Mouse (Mus musculus) hindbrain, embryonic 13.5 days (tissue): ENCODE data around the gene Usp32. TPM values are rescaled to one million over a fixed set of nuclear protein-coding genes. Genes with fewer than 3 reads are reported as not detected.

Experiments
- ATAC-seq: fragments of 200-750 bp; cut with Nextera tagmentation; 2 replicates; pipeline ENCODE4 v1.8.0; 2017; ENCODE audit warnings: moderate TSS enrichment; ENCODE audit not compliant: low FRiP score
- H3K27ac ChIP-seq: fragments of 300-500 bp; sonication (generic); 2 replicates; pipeline ENCODE4 v1.5.1; 2015; ENCODE audit warnings: inconsistent platforms, mild to moderate bottlenecking, moderate library complexity
- H3K27me3 ChIP-seq: fragments of 300-500 bp; sonication (generic); 2 replicates; pipeline ENCODE4 v1.6.1; 2015; ENCODE audit warnings: mild to moderate bottlenecking, inconsistent platforms
- H3K36me3 ChIP-seq: fragments of 300-500 bp; sonication (generic); 2 replicates; pipeline ENCODE4 v1.6.1; 2015; ENCODE audit warnings: mild to moderate bottlenecking, inconsistent platforms
- H3K4me1 ChIP-seq: fragments of 300-500 bp; sonication (generic); replicated peaks from 2 replicates; pipeline ENCODE4 v1.6.1; 2015; ENCODE audit warnings: inconsistent platforms
- H3K4me2 ChIP-seq: fragments of 300-500 bp; sonication (generic); 2 replicates; pipeline ENCODE4 v1.6.1; 2015; ENCODE audit warnings: inconsistent platforms, mild to moderate bottlenecking, moderate library complexity
- H3K4me3 ChIP-seq: fragments of 300-500 bp; sonication (generic); 2 replicates; pipeline ENCODE4 v1.5.1; 2015; ENCODE audit warnings: mild to moderate bottlenecking, inconsistent platforms
- H3K9ac ChIP-seq: fragments of 300-500 bp; sonication (generic); 2 replicates; pipeline ENCODE4 v1.6.1; 2015; ENCODE audit warnings: mild to moderate bottlenecking, inconsistent platforms
- H3K9me3 ChIP-seq: fragments of 300-500 bp; sonication (generic); 2 replicates; pipeline ENCODE4 v1.6.1; 2016; ENCODE audit warnings: inconsistent platforms
- WGBS: fragments of 180-500 bp; shearing (Covaris S2); methylation state at CpG from one replicate; pipeline ENCODE4 v1.1.7; 2015; 5-methylcytosine and 5-hydroxymethylcytosine counted together
- polyA plus RNA-seq: library from polyadenylated mRNA; unstranded; fragments of >200 nt; fragmentation: Nextera tagmentation; extraction: Ambion mirVana; gene quantifications from 2 replicates; pipeline ENCODE4 v1.2.1, GENCODE M21; 2015

Gene Usp32
- polyA plus RNA-seq, 1 experiment from 2014 or later, result 13.0 TPM

DNA sequence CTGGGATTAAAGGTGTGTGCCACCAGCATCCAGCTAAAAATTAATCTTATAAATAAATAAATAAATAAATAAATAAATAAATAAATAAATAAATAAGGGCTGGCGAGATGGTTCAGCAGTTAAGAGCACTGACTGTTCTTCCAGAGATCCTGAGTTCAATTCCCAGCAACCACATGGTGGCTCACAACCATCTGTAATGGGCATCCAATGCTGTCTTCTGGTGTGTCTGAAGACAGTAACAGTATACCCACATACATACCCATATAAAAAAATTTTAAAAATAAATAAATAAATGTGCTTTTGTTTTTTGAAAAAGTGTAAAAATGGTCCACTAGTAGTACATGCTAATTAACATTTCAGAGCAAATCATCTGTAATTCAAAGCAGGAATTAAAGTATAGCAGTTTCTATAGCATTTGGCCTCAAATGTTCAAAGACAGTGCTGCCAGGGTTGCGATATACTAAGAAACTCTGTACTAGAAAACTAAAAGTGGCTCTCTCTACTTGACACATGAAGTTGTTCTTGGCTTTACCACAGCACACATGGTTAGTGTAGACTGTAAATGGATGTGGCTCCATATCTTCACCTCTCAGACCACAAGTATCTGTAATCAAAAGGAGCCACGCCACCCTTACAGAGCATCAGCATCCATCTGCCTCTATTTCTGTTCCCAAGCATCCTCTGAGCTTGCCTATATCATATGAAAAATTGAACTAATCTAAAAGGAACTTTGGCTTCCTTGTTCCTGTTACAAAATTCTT lies 23.7 kb downstream of the Usp32 start:
- Histone ChIP-seq H3K9ac (no peak overlapping the region), H3K4me1 (no peaks in the 10 kb centered on the region), H3K4me3 (no peak overlapping the region), H3K36me3 (peaks cover 2% of the 10 kb centered on the region), H3K27me3 (no peaks in the 10 kb centered on the region), H3K27ac (no peak overlapping the region), H3K9me3 (no peaks in the 10 kb centered on the region), H3K4me2 (no peak overlapping the region)
- WGBS, result 91% methylated on average over 3 of the region's 3 CpGs
- ATAC-seq, result no peak

DNA sequence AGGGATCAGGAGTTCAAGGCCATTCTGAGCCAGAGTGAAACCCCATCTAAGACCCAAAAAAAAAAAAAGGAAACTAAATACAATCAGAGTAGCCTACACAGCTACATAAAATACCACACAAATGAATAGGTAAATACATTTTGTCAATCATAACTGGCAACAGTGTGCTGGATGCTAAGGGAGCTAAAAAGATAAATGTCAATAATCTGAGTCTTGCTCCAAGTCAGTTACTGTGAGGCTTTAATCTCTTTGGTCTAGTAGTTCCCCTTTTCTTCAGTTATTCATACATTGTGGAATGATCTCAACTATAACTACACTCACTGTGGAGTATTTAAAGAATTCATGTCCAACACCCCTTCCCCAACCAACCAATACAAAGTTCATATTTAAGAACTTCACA lies 30.0 kb downstream of the Usp32 start:
- Histone ChIP-seq H3K9ac (no peak overlapping the region), H3K36me3 (peaks cover 7% of the 10 kb centered on the region), H3K9me3 (no peaks in the 10 kb centered on the region), H3K27me3 (no peaks in the 10 kb centered on the region), H3K4me2 (no peak overlapping the region), H3K4me1 (no peaks in the 10 kb centered on the region), H3K4me3 (no peak overlapping the region), H3K27ac (no peak overlapping the region)
- ATAC-seq, result no peak

DNA sequence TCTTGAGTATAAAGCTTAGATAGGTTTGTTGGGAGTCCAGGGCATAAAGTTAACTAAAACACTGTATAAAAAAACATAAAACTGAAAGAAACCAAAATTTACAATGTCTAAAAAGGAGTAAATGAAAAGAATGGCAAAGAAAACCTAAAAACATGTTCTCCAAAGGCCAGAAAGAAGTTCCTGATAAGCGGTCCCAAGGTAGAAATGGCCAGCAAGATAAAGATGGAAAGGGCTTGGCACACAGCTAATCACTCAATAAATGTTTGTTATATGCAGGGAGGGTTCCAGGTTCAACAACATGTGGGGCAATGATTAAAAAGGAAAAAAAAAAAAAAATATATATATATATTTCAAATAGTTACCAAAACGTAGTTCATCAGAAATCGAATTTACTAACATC lies 32.7 kb downstream of the Usp32 start:
- no peak for ATAC-seq
- no peak overlapping the region for H3K9ac ChIP-seq
- H3K27ac ChIP-seq, result no peak overlapping the region
- no peaks in the 10 kb centered on the region for H3K4me1 ChIP-seq
- H3K4me2 ChIP-seq, result no peak overlapping the region
- H3K9me3 ChIP-seq, result no peaks in the 10 kb centered on the region
- 97% methylated on average over 3 of the region's 3 CpGs for WGBS
- peaks cover 12% of the 10 kb centered on the region for H3K36me3 ChIP-seq
- no peak overlapping the region for H3K4me3 ChIP-seq
- H3K27me3 ChIP-seq, result no peaks in the 10 kb centered on the region

DNA sequence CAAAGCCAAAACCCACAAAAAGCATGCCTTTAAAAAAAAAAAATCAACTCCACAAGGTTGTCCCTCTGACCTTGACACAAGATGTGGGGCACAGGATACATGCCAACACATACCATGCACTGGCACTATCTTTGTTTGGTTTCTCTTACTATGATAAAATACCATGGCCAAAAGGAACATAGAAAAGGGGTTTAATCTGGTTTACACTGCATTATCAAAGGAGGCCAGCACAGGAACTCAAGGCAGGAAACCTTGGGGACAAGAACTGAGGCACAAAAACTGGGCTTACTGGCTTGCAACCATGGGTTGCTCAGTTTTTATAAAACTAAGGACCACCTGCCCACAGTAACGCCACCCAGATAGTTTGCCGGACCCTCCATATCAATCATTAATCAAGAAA lies 34.1 kb downstream of the Usp32 start:
- Histone ChIP-seq H3K4me1 (no peaks in the 10 kb centered on the region), H3K4me3 (no peak overlapping the region), H3K9me3 (no peaks in the 10 kb centered on the region), H3K27me3 (no peaks in the 10 kb centered on the region), H3K9ac (no peak overlapping the region), H3K4me2 (no peak overlapping the region), H3K36me3 (peaks cover 6% of the 10 kb centered on the region), H3K27ac (no peak overlapping the region)
- ATAC-seq, result no peak
- WGBS, result 85% methylated on average over 2 of the region's 2 CpGs

DNA sequence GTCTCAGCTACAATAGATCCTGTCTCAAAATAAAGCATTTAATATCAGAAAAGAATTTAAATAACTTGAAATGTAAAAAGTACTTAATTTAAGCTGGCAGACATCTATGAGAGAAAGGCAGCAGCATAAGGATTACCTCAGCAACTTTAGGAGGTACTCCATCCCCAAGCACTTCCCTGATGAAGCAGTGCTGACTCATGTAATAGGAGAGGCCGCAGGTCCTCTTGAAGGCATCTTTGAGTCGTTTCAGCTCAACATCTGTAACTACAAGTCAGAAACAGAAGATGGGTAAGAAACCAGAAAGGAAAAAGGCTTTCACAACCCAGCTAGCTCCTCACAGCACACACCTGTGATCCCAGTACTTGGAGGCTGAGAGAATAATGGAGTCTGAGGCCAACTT lies 36.2 kb downstream of the Usp32 start:
- H3K4me2 ChIP-seq, result no peak overlapping the region
- peaks cover 9% of the 10 kb centered on the region; the same call in 1 of the 2 replicates for H3K36me3 ChIP-seq
- no peaks in the 10 kb centered on the region for H3K4me1 ChIP-seq
- no peak overlapping the region for H3K4me3 ChIP-seq
- H3K27me3 ChIP-seq, result no peaks in the 10 kb centered on the region
- WGBS, result 60% methylated on average over 2 of the region's 2 CpGs
- H3K9ac ChIP-seq, result no peak overlapping the region
- H3K9me3 ChIP-seq, result no peaks in the 10 kb centered on the region
- no peak for ATAC-seq
- H3K27ac ChIP-seq, result no peak overlapping the region

DNA sequence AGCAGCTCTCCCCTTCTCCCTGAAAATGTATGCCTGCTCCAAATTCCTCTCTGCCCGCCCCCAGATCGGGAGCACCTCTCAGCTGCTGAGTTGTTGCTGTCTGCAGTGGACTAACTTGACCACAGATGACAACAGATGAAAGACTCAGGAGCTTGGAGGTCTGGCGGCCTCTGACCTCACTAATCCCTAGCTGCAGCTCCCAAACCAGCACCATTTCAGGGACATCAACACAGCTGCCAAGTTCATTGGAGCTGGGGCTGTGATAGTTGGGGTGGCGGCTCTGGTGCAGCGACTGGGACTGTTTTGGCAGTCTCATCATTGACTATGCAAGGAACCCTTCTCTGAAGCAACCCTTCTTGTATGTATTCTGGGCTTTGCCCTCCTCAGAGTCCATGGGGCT lies 44.8 kb downstream of the Usp32 start:
- Histone ChIP-seq H3K9ac (no peak overlapping the region), H3K4me2 (no peak overlapping the region), H3K27ac (no peak overlapping the region), H3K4me3 (no peak overlapping the region), H3K36me3 (peaks cover 16% of the 10 kb centered on the region), H3K9me3 (no peaks in the 10 kb centered on the region), H3K27me3 (no peaks in the 10 kb centered on the region), H3K4me1 (no peaks in the 10 kb centered on the region)
- WGBS, result 64% methylated on average over 5 of the region's 5 CpGs
- no peak for ATAC-seq

DNA sequence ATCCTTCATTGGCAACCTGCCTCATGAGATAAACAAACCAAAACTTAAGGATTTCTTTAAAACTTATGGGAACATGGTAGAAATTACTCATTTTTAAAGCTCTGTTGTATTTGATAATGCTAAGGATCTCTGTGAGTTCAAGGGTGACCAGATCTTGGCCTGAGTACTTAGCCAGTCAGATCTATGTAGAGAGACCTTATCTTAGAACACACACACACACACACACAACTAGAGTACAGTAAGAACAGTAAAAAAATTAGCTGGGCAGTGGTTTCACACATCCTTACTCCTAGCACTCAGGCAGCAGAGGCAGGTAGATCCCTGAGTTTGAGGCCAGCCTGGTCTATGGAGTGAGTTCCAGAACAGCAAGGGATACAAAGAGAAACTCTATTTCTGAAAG lies 53.7 kb downstream of the Usp32 start:
- Histone ChIP-seq H3K9ac (no peak overlapping the region), H3K4me2 (no peak overlapping the region), H3K4me1 (no peaks in the 10 kb centered on the region), H3K36me3 (peaks cover 20% of the 10 kb centered on the region), H3K27me3 (no peaks in the 10 kb centered on the region), H3K27ac (no peak overlapping the region), H3K4me3 (no peak overlapping the region), H3K9me3 (no peaks in the 10 kb centered on the region)
- ATAC-seq, result no peak

DNA sequence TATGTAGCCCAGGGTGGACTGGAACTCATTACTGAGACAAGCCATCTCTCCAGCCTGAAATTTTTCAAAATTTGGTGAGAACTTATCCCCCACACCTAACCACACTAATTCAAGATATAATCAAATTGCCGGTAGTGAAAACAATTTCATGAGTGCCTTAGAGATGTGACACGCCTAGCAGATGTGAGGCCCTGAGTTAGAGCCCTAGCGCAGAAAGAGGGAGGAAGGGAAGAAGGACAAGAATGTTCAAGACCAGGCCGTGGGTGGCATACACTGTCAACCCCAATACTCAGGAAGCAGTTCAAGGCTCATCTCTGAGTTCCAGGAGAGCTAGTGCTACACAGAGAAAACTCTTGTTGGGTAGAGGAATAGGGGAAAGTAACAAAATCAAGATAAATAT lies 72.1 kb downstream of the Usp32 start:
- peaks cover 17% of the 10 kb centered on the region for H3K36me3 ChIP-seq
- H3K27me3 ChIP-seq, result no peaks in the 10 kb centered on the region
- no peaks in the 10 kb centered on the region for H3K9me3 ChIP-seq
- H3K4me3 ChIP-seq, result no peak overlapping the region
- no peak for ATAC-seq
- H3K4me2 ChIP-seq, result no peak overlapping the region
- H3K27ac ChIP-seq, result no peak overlapping the region
- WGBS, result over 99% methylated on average over 4 of the region's 4 CpGs
- H3K4me1 ChIP-seq, result no peaks in the 10 kb centered on the region
- H3K9ac ChIP-seq, result no peak overlapping the region

DNA sequence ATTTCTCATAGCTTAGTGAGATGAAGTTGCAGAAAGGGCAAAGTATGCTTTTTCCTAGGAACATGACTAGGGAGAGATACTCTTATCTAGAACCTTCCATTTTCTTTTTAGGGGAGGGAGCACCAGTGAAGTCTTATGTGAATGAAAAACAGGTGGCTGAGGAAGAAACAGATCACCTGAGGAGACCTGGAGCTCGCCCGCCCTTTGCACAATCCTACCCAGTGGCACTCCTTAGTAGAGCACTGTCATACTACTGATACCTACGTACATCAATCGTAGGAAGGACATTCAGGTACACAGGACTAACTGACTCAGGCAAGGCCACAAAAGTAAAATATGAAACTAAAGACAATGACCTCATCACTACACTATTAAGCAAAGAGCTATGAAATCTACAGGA lies 81.4 kb downstream of the Usp32 start:
- Histone ChIP-seq H3K27ac (no peak overlapping the region), H3K27me3 (no peaks in the 10 kb centered on the region), H3K4me2 (no peak overlapping the region), H3K4me3 (no peak overlapping the region), H3K36me3 (peaks cover 8% of the 10 kb centered on the region; the same call in 1 of the 2 replicates), H3K4me1 (no peaks in the 10 kb centered on the region), H3K9ac (no peak overlapping the region), H3K9me3 (no peaks in the 10 kb centered on the region)
- 98% methylated on average over 4 of the region's 4 CpGs for whole genome bisulfite sequencing
- no peak for ATAC-seq

DNA sequence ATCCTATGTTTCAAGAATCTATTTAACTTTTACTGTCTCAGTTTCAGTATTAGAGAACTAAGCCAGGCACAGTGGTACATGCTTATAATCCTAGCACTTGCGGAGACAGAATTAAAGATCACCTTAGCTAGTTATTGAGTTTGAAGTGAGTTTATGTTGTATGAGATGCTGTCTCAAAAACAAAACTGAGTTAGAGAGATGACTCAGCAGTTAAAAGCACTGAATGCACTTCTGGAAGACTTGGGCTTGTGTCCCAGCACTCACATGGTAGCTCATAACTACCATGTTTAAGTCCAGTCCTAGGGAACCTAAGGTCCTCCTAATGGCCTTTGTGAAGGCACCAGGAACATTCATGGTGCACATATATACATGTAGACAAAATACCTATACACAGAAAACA lies 82.4 kb downstream of the Usp32 start:
- no peaks in the 10 kb centered on the region for H3K4me1 ChIP-seq
- peaks cover 8% of the 10 kb centered on the region; the same call in 1 of the 2 replicates for H3K36me3 ChIP-seq
- no peak overlapping the region for H3K27ac ChIP-seq
- no peaks in the 10 kb centered on the region for H3K27me3 ChIP-seq
- WGBS, result 96% methylated on average over 1 of the region's 1 CpGs
- no peak for ATAC-seq
- H3K4me3 ChIP-seq, result no peak overlapping the region
- H3K4me2 ChIP-seq, result no peak overlapping the region
- H3K9me3 ChIP-seq, result no peaks in the 10 kb centered on the region
- no peak overlapping the region for H3K9ac ChIP-seq

DNA sequence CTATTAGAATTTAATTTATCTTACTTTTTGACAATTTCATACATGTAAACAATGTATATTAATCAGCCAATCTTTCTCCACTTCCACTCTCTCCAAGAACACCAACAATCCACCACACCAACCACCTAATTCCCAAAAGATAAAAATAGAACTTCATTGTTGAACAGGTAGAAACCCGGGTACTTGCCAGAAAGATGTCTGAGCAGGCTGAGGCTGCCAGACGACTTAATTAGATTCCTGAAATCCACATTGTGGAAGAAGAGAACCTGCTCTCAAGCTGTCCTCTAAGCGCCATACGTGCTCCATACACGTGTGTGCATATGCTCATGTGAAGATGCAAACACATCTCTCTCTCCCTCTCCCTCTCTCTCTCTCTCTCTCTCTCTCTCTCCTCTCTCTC lies 83.1 kb downstream of the Usp32 start:
- no peaks in the 10 kb centered on the region for H3K27me3 ChIP-seq
- no peaks in the 10 kb centered on the region for H3K4me1 ChIP-seq
- H3K27ac ChIP-seq, result no peak overlapping the region
- no peak overlapping the region for H3K4me2 ChIP-seq
- H3K9ac ChIP-seq, result no peak overlapping the region
- no peak overlapping the region for H3K4me3 ChIP-seq
- ATAC-seq, result no peak
- H3K9me3 ChIP-seq, result no peaks in the 10 kb centered on the region
- peaks cover 8% of the 10 kb centered on the region; the same call in 1 of the 2 replicates for H3K36me3 ChIP-seq
- WGBS, result 81% methylated on average over 5 of the region's 5 CpGs

DNA sequence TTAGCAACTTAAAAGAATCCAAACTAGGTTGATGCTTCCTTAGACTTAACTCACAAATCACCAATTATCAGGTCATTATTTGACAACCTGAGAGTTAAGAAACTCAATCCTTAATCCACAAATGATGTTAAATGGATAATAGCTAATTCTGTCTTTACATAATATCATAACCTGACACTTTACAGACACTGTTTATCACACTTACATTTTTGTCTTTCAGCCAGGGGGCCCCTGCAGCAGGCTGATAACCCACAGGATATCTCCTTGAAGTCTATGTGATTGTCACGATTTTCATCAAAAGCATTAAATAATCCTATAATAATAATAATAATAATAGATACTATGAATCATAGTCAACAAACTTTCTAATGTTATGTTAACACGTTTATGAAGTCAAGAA lies 84.4 kb downstream of the Usp32 start:
- H3K27ac ChIP-seq, result no peak overlapping the region
- no peaks in the 10 kb centered on the region for H3K4me1 ChIP-seq
- no peak overlapping the region for H3K9ac ChIP-seq
- H3K9me3 ChIP-seq, result no peaks in the 10 kb centered on the region
- no peak overlapping the region for H3K4me3 ChIP-seq
- no peak for ATAC-seq
- H3K36me3 ChIP-seq, result peaks cover 10% of the 10 kb centered on the region; the same call in 1 of the 2 replicates
- no peaks in the 10 kb centered on the region for H3K27me3 ChIP-seq
- H3K4me2 ChIP-seq, result no peak overlapping the region
- WGBS, result 90% methylated on average over 2 of the region's 2 CpGs

DNA sequence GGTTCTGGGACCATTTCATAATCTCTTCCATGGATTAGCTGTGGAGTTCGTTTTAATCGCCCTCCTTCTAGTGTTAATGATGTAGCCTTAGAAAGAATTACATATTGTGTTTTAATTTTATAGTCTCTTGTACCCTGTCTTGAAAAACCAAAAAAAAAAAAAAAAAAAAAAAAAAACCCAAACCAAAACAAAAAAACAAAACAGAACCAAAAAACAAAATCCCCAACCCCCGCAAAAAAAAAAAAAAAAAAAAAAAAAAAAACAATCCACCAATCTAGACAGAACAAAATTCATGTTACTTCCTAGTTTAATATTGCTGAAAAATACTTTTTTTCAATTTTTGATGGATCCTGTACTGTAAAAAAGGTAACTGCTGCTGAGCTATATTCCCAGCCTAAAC lies 100.7 kb downstream of the Usp32 start:
- 83% methylated on average over 3 of the region's 3 CpGs for WGBS
- Histone ChIP-seq H3K27me3 (no peaks in the 10 kb centered on the region), H3K4me1 (no peaks in the 10 kb centered on the region), H3K4me2 (no peak overlapping the region), H3K27ac (no peak overlapping the region), H3K36me3 (peaks cover 39% of the 10 kb centered on the region), H3K9me3 (no peaks in the 10 kb centered on the region), H3K9ac (no peak overlapping the region), H3K4me3 (no peak overlapping the region)
- no peak for ATAC-seq
